Mouse (Mus musculus): ENCODE measurements around the gene Tnfrsf25. TPM values are rescaled to one million over a fixed set of nuclear protein-coding genes. Genes with fewer than 3 reads are reported as not detected.

Tnfrsf25 gene
- total RNA-seq, 2 experiments from 2014 or later: 13.5 to 18.0 TPM

GRCm38 (mm10) chr4:152088556-152089120 is 27.1 kb upstream of the Tnfrsf25 start:
- peak; percentile 74 to 96 for DNase-seq (ENCODE audit: low spot score in 2 of 2)
- intact Hi-C loops (cut with DNase I): loop anchor here (1.0 kb wide), 2 partner anchors 12 to 80 kb away; partner anchors contain the start of gene Klhl21

- no peak for DNase-seq (ENCODE audit: low spot score in 2 of 2)
- intact Hi-C loops (cut with DNase I): no loop called here
Observed at GRCm38 (mm10) chr4:152090191-152090590, 25.5 kb upstream of the Tnfrsf25 start.

GRCm38 (mm10) chr4:152092751-152093293 is 22.9 kb upstream of the Tnfrsf25 start:
- intact Hi-C loops (cut with DNase I): no loop called here
- peak in 1 of 2 experiments; percentile 46 for DNase-seq (ENCODE audit: low spot score in 2 of 2)

- intact Hi-C loops (cut with DNase I): no loop called here
- no peak for DNase-seq (ENCODE audit: low spot score in 2 of 2)
Observed at GRCm38 (mm10) chr4:152094233-152094632, 21.5 kb upstream of the Tnfrsf25 start.

GRCm38 (mm10) chr4:152095937-152096910 is 19.5 kb upstream of the Tnfrsf25 start:
- peak in 1 of 2 experiments; percentile 64 for DNase-seq (ENCODE audit: low spot score in 2 of 2)
- intact Hi-C loops (cut with DNase I): no loop called here

- intact Hi-C loops (cut with DNase I): no loop called here
- DNase-seq (ENCODE audit: low spot score in 2 of 2): no peak
Observed at GRCm38 (mm10) chr4:152096927-152097326, 18.8 kb upstream of the Tnfrsf25 start.

- intact Hi-C loops (cut with DNase I): no loop called here
- no peak for DNase-seq (ENCODE audit: low spot score in 2 of 2)
Observed at GRCm38 (mm10) chr4:152097911-152098799, 17.6 kb upstream of the Tnfrsf25 start.

- intact Hi-C loops (cut with DNase I): loop anchor here (1.0 kb wide), 1 partner anchor 12 kb away; no protein-coding TSS in a partner anchor
- peak; percentile 73 to 95 for DNase-seq (ENCODE audit: low spot score in 2 of 2)
Observed at GRCm38 (mm10) chr4:152100541-152100940, 15.2 kb upstream of the Tnfrsf25 start.

GRCm38 (mm10) chr4:152101081-152101653 is 14.6 kb upstream of the Tnfrsf25 start:
- peak in 1 of 2 experiments; percentile 72 for DNase-seq (ENCODE audit: low spot score in 2 of 2)
- intact Hi-C loops (cut with DNase I): no loop called here

- intact Hi-C loops (cut with DNase I): no loop called here
- DNase-seq (ENCODE audit: low spot score in 2 of 2): no peak
Observed at GRCm38 (mm10) chr4:152101921-152102320, 13.8 kb upstream of the Tnfrsf25 start.

GRCm38 (mm10) chr4:152103025-152103424 is 12.7 kb upstream of the Tnfrsf25 start:
- DNase-seq (ENCODE audit: low spot score in 2 of 2): peak; percentile 76 to 82
- intact Hi-C loops (cut with DNase I): no loop called here

- intact Hi-C loops (cut with DNase I): no loop called here
Observed at GRCm38 (mm10) chr4:152106746-152107145, 9.0 kb upstream of the Tnfrsf25 start.

GRCm38 (mm10) chr4:152107493-152107892 is 8.2 kb upstream of the Tnfrsf25 start:
- intact Hi-C loops (cut with DNase I): no loop called here
- no peak for DNase-seq (ENCODE audit: low spot score in 2 of 2)

More at GRCm38 (mm10) chr4:152106746-152107145, 9.0 kb upstream of the Tnfrsf25 start:
- no peak for DNase-seq (ENCODE audit: low spot score in 2 of 2)

GRCm38 (mm10) chr4:152107971-152108509 is 7.7 kb upstream of the Tnfrsf25 start:
- intact Hi-C loops (cut with DNase I): no loop called here
- DNase-seq (ENCODE audit: low spot score in 2 of 2): peak; percentile 67 to 73

GRCm38 (mm10) chr4:152108673-152109072 is 7.1 kb upstream of the Tnfrsf25 start:
- no peak for DNase-seq (ENCODE audit: low spot score in 2 of 2)
- intact Hi-C loops (cut with DNase I): no loop called here

- DNase-seq (ENCODE audit: low spot score in 2 of 2): no peak
- intact Hi-C loops (cut with DNase I): no loop called here
Observed at GRCm38 (mm10) chr4:152109509-152109908, 6.2 kb upstream of the Tnfrsf25 start.

- no peak for DNase-seq (ENCODE audit: low spot score in 2 of 2)
- intact Hi-C loops (cut with DNase I): no loop called here
Observed at GRCm38 (mm10) chr4:152110689-152111088, 5.0 kb upstream of the Tnfrsf25 start.

- intact Hi-C loops (cut with DNase I): no loop called here
Observed at GRCm38 (mm10) chr4:152112329-152112728, 3.4 kb upstream of the Tnfrsf25 start.

GRCm38 (mm10) chr4:152114080-152114479 is 1.7 kb upstream of the Tnfrsf25 start:
- intact Hi-C loops (cut with DNase I): no loop called here
- DNase-seq (ENCODE audit: low spot score in 2 of 2): no peak

More at GRCm38 (mm10) chr4:152112329-152112728, 3.4 kb upstream of the Tnfrsf25 start:
- DNase-seq (ENCODE audit: low spot score in 2 of 2): no peak

Measured in left cerebral cortex, postnatal 25 days (tissue).